Mouse (Mus musculus) bone marrow, adult 2 months (tissue): Measurements from ENCODE around the gene Spcs2. TPM values are rescaled to one million over a fixed set of nuclear protein-coding genes. Genes with fewer than 3 reads are reported as not detected.
A peak's percentile ranks its signal among the peaks of the same experiment; 100 is the strongest.

Source experiments
- H3K27ac ChIP-seq: fragments of 200-500 bp; 2 replicates; pipeline ENCODE4 v1.5.1; 2012; ENCODE audit warnings: low read depth, mild to moderate bottlenecking, control low read depth, inconsistent platforms, low read length; ENCODE audit not compliant: control insufficient read depth, poor library complexity, insufficient read depth
- H3K4me1 ChIP-seq: fragments of 200-500 bp; 2 replicates; pipeline ENCODE4 v1.6.1; 2011; ENCODE audit warnings: low read length; ENCODE audit not compliant: control insufficient read depth, insufficient read depth
- H3K4me3 ChIP-seq: fragments of 200-500 bp; replicated peaks from 2 replicates; pipeline ENCODE3; 2011; ENCODE audit warnings: mild to moderate bottlenecking, low read depth, low read length, control low read depth; ENCODE audit not compliant: control insufficient read depth
- CTCF ChIP-seq: fragments of 200-500 bp; IDR thresholded peaks from 2 replicates; pipeline ENCODE4 v1.5.1; 2011; ENCODE audit warnings: low read length, control low read depth; ENCODE audit not compliant: control insufficient read depth, insufficient read depth
- POLR2A ChIP-seq: fragments of 200-500 bp; IDR thresholded peaks from 2 replicates; pipeline ENCODE4 v1.6.1; 2011; ENCODE audit warnings: low read depth, mild to moderate bottlenecking, control low read depth, low read length, borderline replicate concordance; ENCODE audit not compliant: control insufficient read depth
- WGBS: fragments of 180-500 bp; shearing (Covaris S2); methylation state at CpG from one replicate; pipeline ENCODE4 v1.1.7; 2018; 5-methylcytosine and 5-hydroxymethylcytosine counted together
- polyA plus RNA-seq: library from polyadenylated mRNA; stranded (reverse); fragments of >200 nt; gene quantifications from 2 replicates; pipeline ENCODE4 v1.2.4, GENCODE M21; 2011; ENCODE audit warnings: low replicate concordance; ENCODE audit not compliant: missing spikeins, insufficient read depth, insufficient read length

The Spcs2 gene
- polyA plus RNA-seq, 1 experiment, result 59.2 TPM

- peak overlapping the region; percentile 56 for H3K27ac ChIP-seq
- TF ChIP-seq POLR2A (no peak), CTCF (no peak)
- peaks cover 6% of the 10 kb centered on the region for H3K4me1 ChIP-seq
- H3K4me3 ChIP-seq, result peak overlapping the region; percentile 22
- 45% methylated on average over 14 of the region's 14 CpGs for WGBS
Observed at GRCm38 (mm10) chr7:99856266-99856861, 6.9 kb downstream of the Spcs2 start.

DNA sequence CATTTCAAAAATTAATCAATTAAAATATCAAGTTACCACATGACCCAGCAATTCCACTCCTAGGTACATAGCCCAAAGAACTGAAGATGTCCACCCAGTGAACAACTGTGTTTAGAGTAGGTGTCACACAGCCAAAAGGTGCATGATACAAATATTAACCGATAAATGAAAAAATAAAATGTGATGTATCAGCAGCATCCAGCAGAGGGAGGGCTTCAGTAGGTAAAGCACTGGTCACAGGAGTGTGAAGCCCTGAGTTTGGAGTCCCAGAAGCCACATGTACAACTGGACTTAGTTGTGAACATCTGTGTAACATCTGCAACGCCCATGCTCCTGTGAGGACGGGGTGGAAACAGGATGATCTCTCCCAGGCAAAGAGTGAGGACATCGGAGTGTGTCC lies 9.0 kb downstream of the Spcs2 start:
- Histone ChIP-seq H3K4me3 (no peak overlapping the region), H3K27ac (no peak overlapping the region), H3K4me1 (peaks cover 6% of the 10 kb centered on the region)
- 90% methylated on average over 4 of the region's 4 CpGs for WGBS
- TF ChIP-seq CTCF (no peak), POLR2A (no peak)

DNA sequence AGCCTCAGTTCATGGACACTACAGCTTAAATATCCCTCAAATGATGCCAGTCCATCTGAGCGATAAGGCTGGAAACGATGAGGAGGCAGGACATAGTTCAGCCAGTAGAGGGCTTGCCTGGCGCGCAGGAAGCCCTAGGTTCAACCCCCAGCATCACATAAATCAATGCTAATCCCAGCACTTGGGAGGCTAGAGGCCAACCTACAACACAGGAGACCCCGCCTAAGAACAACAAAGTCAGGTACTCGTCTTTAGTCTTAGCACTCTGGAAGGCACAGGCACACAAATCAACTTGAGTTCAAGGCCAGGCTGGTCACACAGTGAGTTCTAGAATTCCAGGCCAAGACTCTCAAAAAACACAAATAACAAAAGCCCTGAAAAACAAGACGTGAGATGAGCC lies 9.9 kb downstream of the Spcs2 start:
- Histone ChIP-seq H3K4me3 (no peak overlapping the region), H3K27ac (no peak overlapping the region), H3K4me1 (peaks cover 6% of the 10 kb centered on the region)
- TF ChIP-seq POLR2A (no peak), CTCF (no peak)
- WGBS, result 87% methylated on average over 7 of the region's 7 CpGs

DNA sequence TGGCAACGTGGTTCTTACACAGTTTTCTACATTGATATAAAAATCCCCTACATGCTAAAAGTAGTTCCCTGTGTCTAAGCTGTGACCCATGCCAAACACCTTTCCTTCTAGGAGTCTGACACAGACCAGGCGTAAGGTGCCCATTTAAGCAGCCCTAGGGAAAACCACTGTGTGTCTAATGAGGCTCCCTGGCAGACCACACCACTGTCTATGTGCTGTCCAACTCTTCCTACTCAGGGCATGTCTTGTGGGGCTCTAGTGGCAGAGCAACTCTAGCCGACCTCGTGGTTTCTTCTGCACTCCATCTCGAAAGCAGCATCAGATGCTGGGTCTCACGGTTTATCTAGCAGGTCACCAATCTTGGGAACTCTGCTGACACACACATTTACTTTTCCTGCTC lies 11.6 kb downstream of the Spcs2 start:
- Histone ChIP-seq H3K4me1 (peaks cover 4% of the 10 kb centered on the region), H3K4me3 (no peak overlapping the region), H3K27ac (no peak overlapping the region)
- TF ChIP-seq POLR2A (no peak), CTCF (no peak)
- 64% methylated on average over 6 of the region's 6 CpGs for WGBS

- no peaks in the 10 kb centered on the region; the same call in 1 of the 2 replicates for H3K4me1 ChIP-seq
- WGBS, result 82% methylated on average over 1 of the region's 1 CpGs
- no peak for TF ChIP-seq POLR2A
- TF ChIP-seq CTCF, result no peak
Observed at GRCm38 (mm10) chr7:99851121-99851520, 12.1 kb downstream of the Spcs2 start.

GRCm38 (mm10) chr7:99850534-99850933 lies 12.7 kb downstream of the Spcs2 start:
- Histone ChIP-seq H3K4me1 (no peaks in the 10 kb centered on the region; the same call in 1 of the 2 replicates), H3K27ac (no peak overlapping the region), H3K4me3 (no peak overlapping the region)
- TF ChIP-seq CTCF, result no peak
- TF ChIP-seq POLR2A, result no peak
- 88% methylated on average over 5 of the region's 5 CpGs for WGBS

More at GRCm38 (mm10) chr7:99851121-99851520, 12.1 kb downstream of the Spcs2 start:
- no peak overlapping the region for H3K4me3 ChIP-seq
- no peak overlapping the region for H3K27ac ChIP-seq

DNA sequence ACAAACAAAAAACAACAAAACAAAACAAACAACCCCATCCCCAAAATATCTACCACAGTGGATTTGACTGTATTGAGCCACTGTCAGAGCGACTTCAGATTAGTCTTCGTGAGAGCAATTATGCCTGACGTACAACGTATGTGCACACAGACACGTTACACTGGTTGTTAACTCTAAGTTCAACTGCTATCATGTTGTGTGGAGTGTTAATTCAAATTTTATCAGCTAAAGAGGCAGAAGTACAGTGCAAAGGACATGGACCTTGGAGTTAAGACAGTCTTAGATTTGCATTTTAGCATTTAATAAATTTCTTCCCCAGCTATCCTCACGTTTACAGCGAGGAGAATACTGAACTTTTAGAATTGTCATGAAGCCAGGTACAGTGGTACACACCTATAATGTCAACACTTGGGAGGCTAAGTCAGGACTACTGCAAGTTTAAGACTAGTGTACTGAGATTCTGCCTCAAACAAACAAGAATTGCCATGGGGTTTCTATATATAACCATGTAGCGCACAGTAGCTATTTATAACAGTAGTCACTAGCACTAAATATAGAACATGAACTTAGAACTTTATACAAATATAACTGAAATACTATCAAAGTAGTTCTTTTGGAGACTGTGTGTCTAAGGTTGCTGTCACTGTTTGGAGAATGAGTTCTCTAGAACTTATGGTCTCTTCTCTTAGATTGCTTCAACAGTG lies 17.6 kb downstream of the Spcs2 start:
- Histone ChIP-seq H3K4me3 (no peak overlapping the region), H3K27ac (no peak overlapping the region), H3K4me1 (no peaks in the 10 kb centered on the region)
- WGBS, result 92% methylated on average over 8 of the region's 8 CpGs
- TF ChIP-seq POLR2A, result no peak
- no peak for TF ChIP-seq CTCF

DNA sequence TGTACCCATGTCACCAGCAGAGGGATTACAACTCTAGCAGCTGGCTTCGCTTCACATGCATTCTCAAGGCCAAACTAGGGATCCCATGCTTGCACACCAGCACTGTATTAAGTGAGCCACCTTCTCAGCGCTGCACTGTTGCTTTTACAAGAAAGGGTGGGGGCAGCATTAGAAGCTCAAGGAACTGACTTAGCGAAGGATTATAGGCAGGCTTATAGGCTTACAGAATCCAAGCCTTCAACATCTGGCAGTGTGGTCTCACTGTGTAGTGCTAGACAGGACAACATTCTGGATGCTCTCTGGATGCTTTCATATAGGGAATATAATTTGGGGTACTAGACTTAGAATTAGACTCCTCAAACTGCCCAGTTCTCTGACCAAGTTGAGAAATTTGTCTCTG lies 25.0 kb downstream of the Spcs2 start:
- no peak for TF ChIP-seq CTCF
- no peak for TF ChIP-seq POLR2A
- no peak overlapping the region for H3K27ac ChIP-seq
- WGBS, result 87% methylated on average over 3 of the region's 3 CpGs
- H3K4me3 ChIP-seq, result no peak overlapping the region
- H3K4me1 ChIP-seq, result no peaks in the 10 kb centered on the region

DNA sequence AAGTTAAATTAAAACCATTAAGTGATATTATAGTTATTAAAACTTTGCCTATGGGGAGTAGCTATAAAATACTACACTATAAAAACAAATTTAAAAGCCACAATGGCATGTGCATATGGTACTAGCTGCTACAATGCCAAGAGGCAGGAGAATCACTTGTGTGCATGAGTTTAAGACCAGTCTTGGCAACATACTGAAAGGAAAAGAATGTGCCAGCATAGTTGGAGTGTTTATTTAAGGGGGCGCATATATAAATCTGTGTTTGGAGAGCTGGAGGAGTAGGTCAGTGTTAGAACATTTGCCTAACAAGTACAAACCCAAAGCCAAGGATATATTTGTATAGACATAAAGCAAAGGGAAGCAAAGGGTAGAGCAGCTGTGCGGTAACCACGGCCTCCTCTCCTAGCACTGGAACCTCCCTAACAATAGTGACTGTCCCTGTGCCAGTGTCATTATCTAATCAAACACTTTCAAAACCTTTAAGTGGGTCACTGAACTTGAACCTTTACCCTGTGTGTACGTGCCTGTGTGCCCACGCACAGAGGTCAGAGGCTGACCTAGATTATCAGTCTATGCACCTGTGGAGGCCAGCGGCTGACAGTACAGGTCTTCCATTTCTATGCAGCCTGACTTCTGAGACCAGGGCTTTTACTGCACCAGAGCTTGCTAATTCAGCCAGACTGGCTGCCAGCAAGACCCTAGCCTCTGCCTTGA lies 25.7 kb downstream of the Spcs2 start:
- no peak overlapping the region for H3K4me3 ChIP-seq
- no peaks in the 10 kb centered on the region for H3K4me1 ChIP-seq
- WGBS, result 78% methylated on average over 6 of the region's 6 CpGs
- no peak for TF ChIP-seq POLR2A
- no peak for TF ChIP-seq CTCF
- H3K27ac ChIP-seq, result no peak overlapping the region
